Mouse (Mus musculus) brain, embryonic 14.5 days (tissue): ENCODE measurements around the gene Ocel1.

Experiments
- CTCF ChIP-seq: fragments of 200-500 bp; IDR thresholded peaks from 2 replicates; pipeline ENCODE4 v1.5.1; 2012; ENCODE audit warnings: inconsistent platforms, mild to moderate bottlenecking, moderate library complexity, borderline replicate concordance; ENCODE audit not compliant: insufficient read depth, insufficient read length; ENCODE audit errors: extremely low read depth
- POLR2A ChIP-seq: fragments of 200-500 bp; IDR thresholded peaks from 2 replicates; pipeline ENCODE4 v1.6.1; 2012; ENCODE audit warnings: mild to moderate bottlenecking, inconsistent platforms, borderline replicate concordance; ENCODE audit not compliant: poor library complexity, insufficient read depth, insufficient read length, severe bottlenecking; ENCODE audit errors: extremely low read depth

DNA sequence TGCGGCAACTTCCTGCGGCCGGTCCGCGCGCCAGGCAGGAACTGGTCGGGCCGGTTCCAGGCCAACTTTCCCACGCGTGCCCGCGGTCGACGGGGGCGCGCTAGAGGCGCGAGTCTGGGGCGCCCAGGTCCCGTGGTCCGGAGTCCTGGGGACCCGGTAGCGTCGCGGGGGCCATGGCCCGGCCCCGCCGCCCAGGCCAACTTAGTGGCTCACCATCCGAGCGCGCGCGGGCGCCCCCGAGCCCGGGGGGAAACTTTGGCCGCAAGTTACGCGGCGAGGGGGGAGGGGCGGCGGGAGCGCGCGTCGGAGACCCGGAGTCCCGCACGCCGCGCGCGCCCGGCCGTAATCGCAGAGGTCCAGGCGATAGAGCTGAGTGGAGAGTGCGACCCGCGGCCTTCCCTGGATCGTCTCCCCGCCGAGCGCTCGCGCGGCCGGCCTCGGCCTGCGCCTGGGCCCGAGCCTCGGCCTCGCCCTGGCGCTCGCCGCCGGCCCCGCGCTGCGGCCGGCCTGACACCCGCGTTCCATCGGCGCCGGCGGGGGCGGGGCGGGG is 10.4 kb downstream of the Ocel1 start, which contains the start of gene Nr2f6:
- TF ChIP-seq POLR2A (0 out of 2 replicates have a peak, but pooled peaks have one; percentile 13), CTCF (no peak)
